Mouse (Mus musculus) urinary bladder, postnatal 14 days (tissue): Measurements from ENCODE around the gene C1ql4.
"Not testable (repeated sequence)": the region's sequence is repeated elsewhere in the genome, so short reads cannot be mapped to it uniquely, and the experiment has no call there.

ENCODE experiments used
- DNase-seq: peaks from one replicate; pipeline ENCODE4 v3.0.0; 2021; ENCODE audit warnings: low spot score

Gene C1ql4

GRCm38 (mm10) chr15:99098493-99098861 lies 10.9 kb upstream of the C1ql4 start:
- no peak for DNase-seq

- peak; percentile 29 for DNase-seq
These were observed 10.3 kb upstream of the C1ql4 start for GRCm38 (mm10) chr15:99097840-99098492.

- peak; percentile 38 for DNase-seq
These were observed 9.3 kb upstream of the C1ql4 start for GRCm38 (mm10) chr15:99096831-99097500.

GRCm38 (mm10) chr15:99096061-99096793 lies 8.6 kb upstream of the C1ql4 start:
- no peak for DNase-seq

- no peak for DNase-seq
These were observed 7.7 kb upstream of the C1ql4 start for GRCm38 (mm10) chr15:99095356-99095755.

GRCm38 (mm10) chr15:99094631-99095270 lies 7.1 kb upstream of the C1ql4 start:
- no peak for DNase-seq

- DNase-seq = no peak
These were observed 6.0 kb upstream of the C1ql4 start for GRCm38 (mm10) chr15:99093291-99094258.

GRCm38 (mm10) chr15:99092870-99093269 lies 5.3 kb upstream of the C1ql4 start, which contains the start of gene Dnajc22:
Dnajc22 (plus strand) TSS chr15:99093170.
- DNase-seq = no peak

GRCm38 (mm10) chr15:99089069-99089468 lies 1.5 kb upstream of the C1ql4 start:
- no peak for DNase-seq

- peak; percentile 81 for DNase-seq
These were observed 675 bp upstream of the C1ql4 start for GRCm38 (mm10) chr15:99088292-99088691.

- DNase-seq = no peak
These were observed 1.6 kb downstream of the C1ql4 start for GRCm38 (mm10) chr15:99085997-99086396.

GRCm38 (mm10) chr15:99084618-99085017 lies 3.0 kb downstream of the C1ql4 start:
- no peak for DNase-seq

GRCm38 (mm10) chr15:99083867-99084557 lies 3.6 kb downstream of the C1ql4 start:
- DNase-seq = no peak

- DNase-seq = peak; percentile 48
These were observed 4.4 kb downstream of the C1ql4 start for GRCm38 (mm10) chr15:99083258-99083657.

GRCm38 (mm10) chr15:99082840-99083239 lies 4.8 kb downstream of the C1ql4 start:
- DNase-seq = no peak

- no peak for DNase-seq
These were observed 5.3 kb downstream of the C1ql4 start for GRCm38 (mm10) chr15:99082322-99082721.

GRCm38 (mm10) chr15:99079804-99080203 lies 7.8 kb downstream of the C1ql4 start:
- no peak for DNase-seq

GRCm38 (mm10) chr15:99078181-99078910 lies 9.3 kb downstream of the C1ql4 start:
- no peak for DNase-seq

GRCm38 (mm10) chr15:99076011-99076410 lies 11.6 kb downstream of the C1ql4 start:
- not testable (repeated sequence) for DNase-seq
